Mouse (Mus musculus) heart, embryonic 16.5 days (tissue): ENCODE measurements around the gene Fn1. TPM values are rescaled to one million over a fixed set of nuclear protein-coding genes. Genes with fewer than 3 reads are reported as not detected.

ENCODE experiments used
- ATAC-seq: fragments of 200-750 bp; cut with Nextera tagmentation; replicated peaks from 2 replicates; pipeline ENCODE4 v1.8.0; 2017; ENCODE audit warnings: moderate number of reproducible peaks; ENCODE audit not compliant: insufficient read depth, low FRiP score; ENCODE audit errors: extremely low read depth
- H3K27ac ChIP-seq: fragments of 300-500 bp; sonication (generic); 2 replicates; pipeline ENCODE4 v1.5.1; 2014; ENCODE audit warnings: mild to moderate bottlenecking, low read length, control low read depth, moderate library complexity
- H3K27me3 ChIP-seq: fragments of 300-500 bp; sonication (generic); 2 replicates; pipeline ENCODE4 v1.6.1; 2014; ENCODE audit warnings: low read length, mixed read lengths; ENCODE audit not compliant: control insufficient read depth, insufficient read depth
- H3K36me3 ChIP-seq: fragments of 300-500 bp; sonication (generic); 2 replicates; pipeline ENCODE4 v1.6.1; 2014; ENCODE audit not compliant: control insufficient read depth, insufficient read depth
- H3K4me1 ChIP-seq: fragments of 300-500 bp; sonication (generic); 2 replicates; pipeline ENCODE4 v1.6.1; 2014; ENCODE audit warnings: low read length, mixed read lengths; ENCODE audit not compliant: control insufficient read depth, insufficient read depth
- H3K4me2 ChIP-seq: fragments of 300-500 bp; sonication (generic); 2 replicates; pipeline ENCODE4 v1.6.1; 2014; ENCODE audit warnings: low read depth, mild to moderate bottlenecking, control low read depth, low read length
- H3K4me3 ChIP-seq: fragments of 300-500 bp; sonication (generic); 2 replicates; pipeline ENCODE4 v1.5.1; 2014; ENCODE audit warnings: mild to moderate bottlenecking, control low read depth, low read length
- H3K9ac ChIP-seq: fragments of 300-500 bp; sonication (generic); 2 replicates; pipeline ENCODE4 v1.6.1; 2014; ENCODE audit warnings: low read length, control low read depth
- H3K9me3 ChIP-seq: fragments of 300-500 bp; sonication (generic); replicated peaks from 2 replicates; pipeline ENCODE4 v1.6.1; 2016; ENCODE audit warnings: low read length; ENCODE audit not compliant: control insufficient read depth
- WGBS: fragments of 180-500 bp; shearing (Covaris S2); extraction: QIAGEN DNeasy Blood & Tissue Kit; methylation state at CpG from one replicate; pipeline ENCODE4 v1.1.7; 2014; 5-methylcytosine and 5-hydroxymethylcytosine counted together
- polyA plus RNA-seq: library from polyadenylated mRNA; unstranded; fragments of >200 nt; fragmentation: Nextera tagmentation; extraction: Ambion mirVana; gene quantifications from 2 replicates; pipeline ENCODE4 v1.2.1, GENCODE M21; 2015

Fn1 gene
- polyA plus RNA-seq, 1 experiment from 2014 or later = 158 TPM

DNA sequence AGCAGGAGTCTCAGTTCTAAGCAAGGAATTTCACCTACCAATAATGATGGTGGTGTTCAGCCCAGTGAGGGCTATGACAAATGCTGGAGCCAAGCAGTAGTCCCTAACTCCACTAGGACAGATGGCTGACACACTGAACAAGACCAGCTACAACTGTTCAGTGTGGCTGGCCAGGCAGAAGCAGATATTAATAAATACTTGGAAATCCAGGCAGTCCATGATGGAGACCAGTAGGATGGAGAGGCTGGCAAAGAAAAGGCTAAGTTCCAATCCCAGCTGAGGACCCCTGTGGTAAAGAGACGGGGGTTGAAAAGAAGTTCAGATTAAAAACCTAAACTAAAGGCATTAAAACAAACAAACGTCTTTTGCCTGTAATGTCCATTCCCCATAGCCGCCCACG lies 113.4 kb downstream of the Fn1 start:
- no peaks in the 10 kb centered on the region for H3K4me1 ChIP-seq
- H3K27ac ChIP-seq = no peak overlapping the region
- H3K9me3 ChIP-seq = 0 out of 2 replicates have a peak, but pooled peaks cover 2% of the 10 kb centered on the region
- H3K9ac ChIP-seq = no peak overlapping the region
- H3K4me3 ChIP-seq = no peak overlapping the region
- WGBS = 82% methylated on average over 4 of the region's 4 CpGs
- no peaks in the 10 kb centered on the region for H3K36me3 ChIP-seq
- no peak for ATAC-seq
- H3K4me2 ChIP-seq = no peak overlapping the region
- H3K27me3 ChIP-seq = no peaks in the 10 kb centered on the region

Other genes starting within 250 kb of the Fn1 start
- 0.09 TPM in 2 replicates for gene Abca12, start 238.3 kb downstream of the Fn1 start, polyA plus RNA-seq
- 39.2 and 40.1 TPM in 2 replicates for gene Atic, start 96.0 kb downstream of the Fn1 start, polyA plus RNA-seq